Mouse (Mus musculus) heart, adult 9 months (tissue): ENCODE data around the gene Pllp.
A peak's percentile ranks its signal among the peaks of the same experiment; 100 is the strongest.

Experiments
- DNase-seq, 2 experiments: peaks; one replicate each; pipeline ENCODE4 v3.0.0; 2022; ENCODE audit warnings: low spot score in 2 of 2

Pllp gene

DNA sequence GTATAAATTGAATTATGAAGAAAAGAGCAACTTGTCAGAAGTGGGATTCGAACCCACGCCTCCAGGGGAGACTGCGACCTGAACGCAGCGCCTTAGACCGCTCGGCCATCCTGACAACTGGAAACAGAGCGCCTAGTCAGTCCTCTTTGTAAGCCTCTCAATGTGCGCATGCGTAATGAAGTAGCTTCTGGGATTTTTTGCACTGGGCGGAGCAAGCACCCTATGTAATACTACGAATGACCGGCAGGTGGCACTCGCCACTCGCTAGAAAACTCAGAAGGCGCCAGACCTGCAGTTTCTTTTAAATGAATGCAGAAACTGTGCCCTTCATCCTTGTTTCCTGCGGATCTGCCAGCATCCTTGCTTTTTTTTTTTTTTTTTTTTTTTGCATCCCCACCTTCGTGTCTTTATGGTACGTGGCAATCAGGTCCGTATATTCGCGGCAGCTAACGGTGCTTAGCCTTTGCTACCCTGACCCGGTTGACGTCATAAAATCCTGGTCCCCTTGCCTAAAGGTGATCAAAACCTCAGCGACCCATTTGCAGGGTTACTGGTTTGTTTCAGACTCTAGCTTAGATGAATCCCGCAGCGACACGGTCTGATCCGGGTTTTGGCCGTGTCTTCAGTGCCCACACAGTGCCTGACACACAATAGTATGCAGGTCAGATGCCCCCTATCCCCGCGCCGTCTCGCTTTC, 8.0 kb upstream of the Pllp start:
- DNase-seq, result peak; percentile 89 to 98

DNA sequence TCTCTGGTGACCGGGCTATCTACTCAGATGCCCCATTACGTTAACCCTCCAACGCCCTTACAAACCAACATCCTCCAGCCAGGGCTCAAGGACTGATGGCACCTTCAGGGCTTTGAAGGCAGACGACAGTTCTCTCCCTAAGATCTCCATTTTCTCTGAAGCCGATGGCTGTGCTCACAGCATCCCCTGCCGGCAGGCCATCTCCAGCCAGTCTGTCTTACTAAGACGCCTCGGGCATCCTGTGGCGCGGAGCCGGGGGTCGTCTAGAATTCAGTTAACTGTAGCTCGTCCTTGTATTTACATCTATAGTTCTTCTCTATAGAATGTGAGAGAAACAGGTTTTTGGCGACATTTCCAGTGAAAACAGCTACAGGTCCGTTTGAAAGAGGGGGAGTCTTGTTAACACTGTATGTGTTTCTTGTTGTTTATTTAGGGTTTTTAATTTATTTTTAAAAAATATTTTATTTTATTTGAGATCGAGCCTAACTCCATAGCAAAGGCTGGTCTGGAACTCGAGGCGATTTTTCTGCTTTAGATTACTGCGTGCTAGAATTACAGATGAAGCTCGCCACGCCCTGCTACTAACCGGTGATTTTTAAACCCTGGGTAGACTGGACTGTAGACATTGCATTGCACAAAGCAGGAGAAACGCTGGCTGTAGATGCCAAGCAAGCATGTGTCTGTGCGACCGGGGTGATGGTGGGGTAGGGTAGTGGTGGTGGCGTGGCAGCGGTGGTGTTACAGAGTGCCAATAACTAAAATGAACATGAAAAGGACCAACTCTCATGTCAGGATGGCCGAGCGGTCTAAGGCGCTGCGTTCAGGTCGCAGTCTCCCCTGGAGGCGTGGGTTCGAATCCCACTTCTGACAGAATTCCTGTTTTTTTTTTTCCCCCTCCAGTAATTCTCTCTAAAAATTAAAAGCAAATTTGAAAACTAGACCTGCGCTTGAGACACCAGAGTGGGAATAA, 7.1 kb upstream of the Pllp start:
- peak; percentile 72 to 83 for DNase-seq

DNA sequence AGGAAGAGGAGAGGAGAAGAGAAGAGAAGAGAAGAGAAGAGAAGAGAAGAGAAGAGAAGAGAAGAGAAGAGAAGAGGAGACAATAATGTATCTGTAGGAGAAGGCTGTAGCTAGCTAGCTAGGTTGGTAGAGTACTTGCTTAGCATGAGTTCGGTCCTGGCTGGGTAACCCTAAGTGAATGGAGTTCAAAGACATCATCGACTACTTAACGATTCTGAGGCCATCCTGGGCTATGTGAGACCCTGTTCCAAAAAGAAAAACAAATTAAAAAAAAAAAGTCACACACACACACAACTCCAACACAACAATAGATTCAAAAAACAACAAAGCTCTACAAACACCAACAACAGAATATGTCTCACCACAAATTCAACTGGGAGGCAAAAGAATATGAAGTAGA, 6.1 kb upstream of the Pllp start:
- no peak for DNase-seq

DNA sequence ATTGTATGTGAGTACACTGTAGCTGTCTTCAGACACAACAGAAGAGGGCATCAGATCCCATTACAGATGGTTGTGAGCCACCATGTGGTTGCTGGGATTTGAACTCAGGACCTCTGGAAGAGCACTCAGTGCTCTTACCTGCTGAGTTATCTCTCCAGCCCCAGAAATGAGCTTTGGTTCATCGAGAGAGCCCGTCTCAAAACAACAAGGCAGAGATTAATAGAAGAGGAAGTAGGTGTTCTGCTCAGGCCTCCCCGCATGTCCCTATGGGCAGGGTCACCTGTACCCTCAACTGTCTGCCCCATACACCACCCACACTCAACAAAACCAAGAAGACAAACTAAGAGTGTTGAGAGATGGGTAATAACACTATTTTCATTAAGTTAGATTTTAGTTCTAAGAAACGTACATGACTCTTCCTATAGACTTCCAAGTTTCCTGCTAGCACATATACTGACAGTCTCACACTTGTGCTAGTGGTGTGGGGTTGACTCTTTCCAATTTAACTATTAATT, 4.4 kb upstream of the Pllp start:
- no peak for DNase-seq

DNA sequence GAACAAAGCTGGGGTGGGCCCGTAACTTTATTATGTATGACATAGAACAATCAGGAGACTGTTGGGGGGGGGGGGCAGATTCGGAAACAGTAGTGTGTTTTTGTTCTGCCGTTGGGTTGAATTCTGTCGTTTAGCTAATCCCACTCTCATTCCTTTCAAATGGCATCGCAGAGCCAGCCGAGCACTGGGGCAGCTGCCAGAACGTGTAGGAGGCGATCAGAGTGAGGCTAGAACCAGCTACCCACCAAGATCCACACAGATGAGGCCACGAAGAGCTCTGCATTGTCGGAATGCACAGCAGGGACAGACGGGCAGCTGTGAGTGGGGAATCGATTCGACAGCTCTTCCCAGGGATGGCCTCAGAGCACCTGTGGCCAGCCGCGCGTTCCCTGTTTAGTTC, 3.3 kb upstream of the Pllp start:
- no peak for DNase-seq

DNA sequence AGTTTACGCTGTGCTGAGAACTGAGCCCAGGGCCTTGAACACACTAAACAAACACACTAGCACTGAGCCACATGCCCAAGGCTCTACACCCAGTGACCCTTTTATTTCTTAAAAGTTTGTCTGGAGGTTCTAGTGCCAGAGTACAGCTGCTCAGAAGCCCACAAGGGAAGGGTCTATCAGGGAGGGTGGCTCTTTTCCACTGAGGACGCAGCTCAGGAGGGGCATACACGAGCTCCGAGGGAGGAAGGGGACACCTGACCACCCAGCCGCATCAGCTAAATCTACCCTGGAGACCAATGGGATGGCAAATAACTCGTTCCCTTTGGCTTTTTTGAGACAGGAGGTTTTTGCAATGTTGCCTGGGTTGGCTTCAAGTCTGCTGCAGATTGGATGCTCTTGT, 1.9 kb upstream of the Pllp start:
- no peak for DNase-seq

DNA sequence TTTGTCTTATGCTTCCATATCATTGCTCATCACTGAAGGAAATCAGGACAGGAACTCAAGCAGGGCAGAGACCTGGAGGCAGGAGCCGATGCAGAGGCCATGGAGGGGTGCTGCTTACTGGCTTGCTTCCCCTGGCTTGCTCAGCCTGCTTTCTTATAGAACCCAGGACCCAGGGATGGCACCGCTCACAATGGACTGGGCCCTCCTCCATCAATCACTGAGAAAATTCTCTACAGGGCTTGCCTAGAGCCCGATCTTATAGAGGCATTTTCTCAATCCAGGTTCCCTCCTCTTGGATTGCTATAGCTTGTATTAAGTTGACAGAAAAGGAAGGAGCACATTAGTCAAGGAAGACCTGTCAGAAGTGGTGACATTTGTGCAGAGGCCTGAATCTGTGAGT, 488 bp upstream of the Pllp start:
- no peak for DNase-seq

DNA sequence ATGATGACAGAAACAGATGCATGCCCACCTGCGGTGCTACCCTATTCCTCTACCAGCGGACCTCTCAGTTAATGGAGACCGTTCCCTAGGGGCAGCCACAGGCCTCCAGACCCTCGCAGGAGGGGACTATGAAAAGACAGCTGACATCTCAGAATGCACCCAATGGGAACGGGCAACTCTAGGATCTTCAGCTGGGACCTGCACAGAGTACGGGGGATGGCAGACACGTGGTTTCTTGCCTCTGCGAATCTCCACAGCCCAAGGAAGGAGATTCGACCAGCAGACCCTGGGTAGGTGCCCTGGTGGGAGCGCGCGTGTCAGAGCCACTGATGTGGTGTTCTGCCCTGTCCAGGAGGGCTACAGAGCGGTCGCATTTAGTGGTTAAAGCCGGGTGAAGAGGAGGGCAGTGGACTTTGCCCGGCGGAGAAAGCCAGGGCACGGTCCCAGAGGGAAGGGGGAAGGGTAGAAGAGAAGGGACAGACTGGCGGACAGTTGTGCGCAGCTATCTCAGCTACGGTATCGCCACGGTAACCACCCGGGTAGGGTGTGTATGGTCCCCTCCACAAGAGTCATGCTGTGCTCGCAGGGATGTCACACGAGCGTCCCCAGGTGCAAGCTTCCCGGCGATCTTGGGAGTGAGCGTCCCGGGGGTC, 611 bp downstream of the Pllp start:
- no peak for DNase-seq

DNA sequence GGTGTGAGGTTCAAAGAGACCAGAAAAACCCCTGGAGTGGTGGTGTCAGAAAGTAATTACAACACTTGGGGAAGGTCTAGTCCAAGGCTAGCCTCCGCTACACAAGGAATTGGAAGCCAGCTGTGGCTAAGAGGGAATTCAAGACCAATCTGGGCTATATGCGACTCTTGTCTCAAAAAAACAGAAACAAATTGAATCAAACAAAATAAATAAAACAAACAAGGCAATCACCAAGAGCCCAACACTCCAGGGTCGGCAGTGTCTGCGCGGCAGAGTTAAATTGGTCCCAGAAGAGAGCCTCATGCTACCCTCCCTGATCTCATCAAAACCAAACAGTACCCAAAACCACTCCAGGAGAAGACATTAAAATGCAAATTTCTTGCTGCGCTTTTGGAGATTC, 1.4 kb downstream of the Pllp start:
- DNase-seq, result no peak

DNA sequence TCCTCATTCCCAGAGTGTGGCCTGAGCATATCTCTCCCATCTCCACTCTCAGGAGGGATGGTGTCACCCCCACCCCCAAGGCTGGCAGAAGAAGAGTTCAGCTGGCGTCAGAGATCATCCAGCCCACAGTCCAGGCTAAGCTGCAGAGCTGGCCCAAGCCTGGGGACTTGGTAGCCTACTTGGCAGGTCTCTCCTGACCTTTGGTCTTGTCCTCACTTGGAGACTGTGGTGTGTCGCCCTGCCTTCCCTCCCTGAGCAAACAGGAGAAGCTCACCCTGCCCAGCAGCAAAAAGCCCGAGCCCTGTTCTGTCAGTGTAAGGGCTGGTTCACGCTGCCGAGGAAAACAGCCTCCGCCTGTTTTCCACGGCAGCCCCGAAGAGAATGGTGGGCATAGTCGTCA, 10.1 kb downstream of the Pllp start:
- no peak for DNase-seq

DNA sequence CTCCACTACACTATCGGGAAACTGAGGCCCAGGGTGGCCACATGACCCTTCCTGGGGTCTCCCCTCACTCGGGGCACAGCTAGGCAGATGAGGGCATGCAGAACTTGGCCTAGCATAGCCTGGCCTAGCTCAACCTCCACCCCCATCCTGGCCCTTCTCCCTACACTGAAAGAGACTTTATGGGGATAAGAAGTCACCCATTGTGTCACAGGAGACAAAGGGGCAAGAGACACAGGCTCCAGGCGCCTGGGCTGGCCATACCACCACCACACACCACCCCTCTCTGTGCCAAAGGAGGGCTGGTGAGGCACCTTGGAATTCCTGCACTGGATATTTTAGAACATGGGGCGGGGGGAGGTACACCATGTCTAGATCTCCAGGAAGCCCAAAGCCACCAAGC, 11.8 kb downstream of the Pllp start:
- DNase-seq, result no peak

DNA sequence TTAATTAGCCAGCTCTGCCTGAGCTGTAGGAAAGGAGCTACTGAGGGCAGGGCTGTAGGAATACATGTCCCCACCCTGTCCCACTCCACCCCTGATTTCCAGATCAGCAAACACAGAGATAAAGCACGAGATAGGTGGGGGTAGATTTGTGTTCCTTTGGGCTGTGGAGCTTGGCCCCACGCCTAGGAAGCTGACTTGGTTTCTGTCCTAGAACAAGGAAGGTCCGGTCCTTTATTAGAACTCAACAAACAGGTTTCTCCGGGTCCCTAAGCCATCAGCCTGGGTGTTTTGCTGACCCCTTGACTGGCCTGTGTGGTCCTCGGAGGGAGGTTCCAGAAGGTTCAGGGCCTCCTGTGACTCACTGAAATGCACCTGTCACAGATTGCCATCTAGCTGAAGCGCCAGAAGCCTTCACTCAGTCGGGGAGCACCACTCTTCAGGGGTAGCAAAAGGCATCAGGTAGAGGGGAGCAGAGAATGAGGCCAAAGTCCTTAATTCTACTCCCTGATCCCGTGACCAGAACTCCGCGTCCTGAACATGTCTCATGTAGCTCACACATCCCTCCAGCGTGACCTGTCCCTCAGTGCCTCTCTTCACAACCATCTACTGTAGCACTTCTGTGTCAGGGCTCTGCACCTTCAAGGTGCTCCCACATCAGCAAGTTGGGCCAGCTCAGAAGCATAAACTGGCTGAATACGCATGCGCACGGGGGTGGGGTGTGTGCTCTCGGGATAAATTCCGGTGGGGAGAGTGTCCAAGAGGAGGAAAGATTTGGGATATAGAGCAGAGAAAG, 13.2 kb downstream of the Pllp start:
- DNase-seq, result no peak

DNA sequence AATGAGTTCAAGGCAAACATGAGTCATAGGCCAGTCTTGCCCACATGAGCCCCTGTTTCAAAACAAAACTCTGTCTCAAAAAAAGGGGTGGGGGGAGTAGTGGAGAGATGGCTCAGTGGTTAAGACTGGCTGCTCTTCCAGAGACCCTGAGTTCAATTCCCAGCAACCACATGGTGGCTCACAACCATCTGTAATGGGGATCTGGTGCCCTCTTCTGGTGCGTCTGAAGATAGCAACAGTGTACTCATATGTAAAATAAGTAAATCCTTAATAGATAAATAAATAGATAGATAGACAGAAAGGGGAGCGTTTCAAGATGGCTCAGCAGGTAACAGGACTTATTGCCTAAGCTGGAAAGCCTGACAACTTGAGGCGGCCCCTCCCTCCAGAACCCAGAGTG, 15.7 kb downstream of the Pllp start:
- no peak for DNase-seq

DNA sequence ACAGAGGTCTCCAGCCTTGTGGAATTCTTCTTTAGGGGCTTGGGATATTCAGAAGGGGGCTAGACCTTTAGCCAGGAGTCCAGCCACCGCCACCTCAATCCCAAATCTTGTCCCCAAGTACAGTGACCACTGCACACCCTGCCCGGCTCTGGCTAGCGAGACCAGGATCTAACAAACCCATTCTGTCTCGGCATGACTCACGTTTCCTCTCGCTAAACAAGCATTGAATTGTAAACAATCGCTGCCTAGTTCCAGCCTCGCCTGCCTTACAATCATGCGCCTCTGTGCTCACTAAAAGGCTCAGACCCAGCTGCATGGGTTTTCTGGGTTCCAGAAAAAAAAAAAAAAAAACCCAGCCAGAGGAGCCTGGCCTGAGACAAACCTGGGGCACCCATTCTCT, 17.5 kb downstream of the Pllp start:
- peak in 1 of 2 experiments; percentile 20 for DNase-seq

DNA sequence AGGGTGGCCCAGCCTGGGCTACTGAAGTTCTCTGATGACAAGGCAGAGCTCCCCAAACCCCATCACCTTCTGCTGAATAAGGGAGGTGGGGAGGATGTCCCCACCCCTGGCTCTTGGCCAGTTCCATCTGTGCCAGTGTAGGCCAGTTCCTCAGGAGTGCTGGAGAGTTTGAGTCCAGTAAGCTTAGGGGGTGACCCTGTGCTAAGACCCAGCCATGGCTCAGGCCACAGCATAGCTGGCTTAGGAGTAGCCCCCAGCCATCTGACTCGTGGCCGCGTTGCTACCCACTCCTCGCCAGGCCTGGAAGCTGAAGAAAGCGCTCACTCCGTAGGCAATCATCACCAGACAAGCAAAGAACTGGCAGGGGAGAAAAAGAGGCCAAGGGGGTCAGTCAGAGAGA, 20.2 kb downstream of the Pllp start:
- DNase-seq, result no peak

DNA sequence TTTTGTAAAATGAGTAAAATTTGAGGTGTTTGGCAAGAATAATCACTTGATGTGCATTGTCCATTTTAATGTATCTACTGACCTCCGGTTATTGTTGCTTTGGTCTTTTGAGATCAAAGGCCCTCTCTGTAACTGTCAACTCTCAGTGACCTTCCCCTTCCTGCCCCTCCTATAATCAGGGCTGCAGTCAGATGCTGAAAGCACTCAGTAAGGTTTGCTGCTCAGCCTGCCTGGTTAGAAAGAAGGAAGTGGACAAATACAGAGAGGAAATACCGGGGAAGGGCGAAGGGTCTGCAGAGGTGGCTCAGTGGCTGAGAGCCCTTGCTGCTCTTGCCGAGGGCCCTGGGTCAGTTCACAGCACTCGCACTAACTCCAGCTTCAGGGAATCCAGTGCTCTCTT, 21.7 kb downstream of the Pllp start:
- DNase-seq, result peak in 1 of 2 experiments; percentile 23

DNA sequence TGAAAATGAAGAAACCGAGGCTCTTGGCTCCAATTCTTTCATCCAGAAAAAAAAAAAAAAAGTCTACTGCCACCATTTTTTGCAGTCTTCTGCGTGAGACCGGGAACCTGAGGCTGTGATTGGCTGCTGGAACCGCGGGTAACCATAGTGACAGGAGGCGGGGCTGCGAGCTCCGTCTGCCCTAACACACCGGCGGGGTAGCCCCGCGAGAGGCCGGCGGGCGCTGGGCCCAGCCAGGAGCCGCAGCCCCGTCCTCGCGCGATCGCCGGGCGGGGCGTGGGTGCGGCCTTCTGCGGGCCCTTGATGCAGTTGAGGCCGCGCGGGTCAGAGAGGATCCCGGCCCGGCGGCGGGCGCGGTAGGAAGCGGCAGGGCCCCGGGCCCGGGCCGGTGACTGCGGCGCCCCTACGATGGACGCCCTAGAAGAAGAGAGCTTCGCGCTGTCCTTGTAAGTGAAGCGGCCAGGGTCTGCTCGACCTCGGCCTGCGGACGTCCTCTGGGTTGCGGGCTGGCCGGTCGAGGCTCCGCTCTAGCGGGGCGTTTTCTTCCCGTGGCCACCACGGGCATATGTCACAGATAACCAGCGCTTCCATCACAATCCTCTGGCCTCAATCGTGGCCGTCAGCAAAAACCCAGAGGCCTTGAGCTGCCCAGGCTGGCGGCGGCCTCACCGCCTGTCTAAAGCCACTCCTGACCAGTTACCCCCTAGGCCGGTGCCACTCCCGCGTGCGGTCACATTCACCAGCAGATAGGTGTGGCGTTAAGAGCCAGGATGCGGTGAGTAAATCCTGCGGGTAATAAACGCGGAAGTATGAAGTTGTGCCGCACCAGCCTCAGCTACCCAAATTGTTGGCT, 29.4 kb downstream of the Pllp start, which contains the start of gene Arl2bp:
TSS of gene Arl2bp (plus strand) at position 145 of the 853 bp plus-strand sequence.
- peak; percentile 95 for DNase-seq

DNA sequence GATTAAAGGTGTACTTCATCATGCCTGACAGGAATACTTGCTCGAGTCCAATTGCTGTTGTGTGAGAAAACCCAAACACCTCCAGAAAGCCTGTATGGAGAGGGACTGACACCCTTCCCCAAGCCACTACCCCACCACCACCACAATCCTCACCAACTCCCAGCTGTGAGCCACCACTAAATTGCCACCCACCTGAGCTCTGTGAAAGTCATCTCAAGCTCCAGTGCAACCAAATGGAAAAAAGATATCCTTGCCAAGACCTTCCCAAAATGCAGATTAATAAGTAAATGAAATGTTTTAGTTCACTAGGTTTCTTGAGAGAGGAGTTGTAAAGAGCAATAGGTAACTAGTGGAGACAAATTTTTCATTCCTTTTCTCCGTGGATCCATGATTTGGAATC, 31.4 kb downstream of the Pllp start:
- DNase-seq, result no peak

DNA sequence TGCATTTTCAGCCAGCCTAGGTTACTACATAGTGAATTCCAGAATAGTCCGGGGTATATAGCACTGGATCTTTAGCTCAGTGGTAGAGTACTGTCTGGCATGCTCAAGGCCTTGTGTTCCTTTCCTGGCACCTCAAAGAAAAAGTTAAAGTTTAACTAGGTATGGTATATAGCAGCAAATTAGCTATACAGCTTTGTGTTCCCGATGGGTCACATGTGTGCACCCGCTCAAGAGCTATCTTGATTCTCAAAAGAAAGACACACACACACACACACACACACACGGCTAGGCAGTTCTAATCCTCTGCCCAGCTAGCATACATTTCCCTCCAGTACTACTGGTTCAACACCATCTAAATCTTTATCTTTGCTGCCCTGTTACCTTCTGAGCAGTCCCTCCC, 35.7 kb downstream of the Pllp start:
- DNase-seq, result no peak

DNA sequence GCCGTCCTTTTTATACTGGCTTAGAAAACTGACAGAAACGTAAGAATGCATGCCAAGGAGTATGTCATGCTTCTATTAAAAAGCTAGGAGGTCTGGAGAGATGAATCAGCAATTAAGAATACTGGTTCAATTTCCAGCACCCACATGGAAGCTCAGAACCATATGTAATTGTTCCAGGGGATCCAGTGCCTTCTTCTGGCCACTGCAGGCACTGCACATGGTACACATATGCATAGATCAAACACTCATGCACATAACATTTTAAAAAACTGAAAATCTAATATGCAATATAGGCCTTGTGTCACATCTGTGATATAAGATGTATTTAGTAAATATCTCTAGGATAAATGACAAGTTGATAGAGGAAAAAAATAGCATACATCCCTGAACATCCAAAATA, 38.0 kb downstream of the Pllp start:
- DNase-seq, result no peak

DNA sequence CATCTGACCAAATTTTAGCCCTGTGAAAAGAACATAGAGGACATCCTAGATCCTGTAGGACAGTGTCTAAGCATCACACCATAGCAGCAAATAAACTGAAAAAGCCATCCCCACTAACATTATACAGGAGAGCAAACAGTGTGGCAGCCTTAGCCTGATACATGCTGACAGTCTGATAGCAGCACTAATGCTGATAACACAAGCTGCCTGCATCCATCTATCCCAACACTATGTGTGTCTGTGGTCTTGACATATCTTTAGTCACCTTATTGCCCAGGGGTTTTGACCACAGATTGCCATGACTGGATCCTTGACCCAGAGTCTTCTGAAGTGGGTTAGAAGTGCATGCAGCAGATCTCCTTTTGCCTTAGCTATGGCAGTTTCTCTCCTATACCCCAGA, 41.1 kb downstream of the Pllp start:
- DNase-seq, result no peak
